Mouse (Mus musculus) spleen, postnatal 36 days (tissue): ENCODE measurements around the gene AW011738.
A peak's percentile ranks its signal among the peaks of the same experiment; 100 is the strongest.

Source experiments
- DNase-seq, 2 experiments: peaks; one replicate each; pipeline ENCODE4 v3.0.0; 2022; ENCODE audit warnings: low spot score in 2 of 2, mixed read lengths in 1 of 2

AW011738 gene

GRCm38 (mm10) chr4:156203001-156203412 lies at the start of gene AW011738:
TSS of gene AW011738 (plus strand) at chr4:156203304.
- DNase-seq = peak; percentile 80 to 82

- DNase-seq = no peak
Observed at GRCm38 (mm10) chr4:156154771-156155170, 48.3 kb upstream of the AW011738 start.

GRCm38 (mm10) chr4:156166477-156166876 lies 36.6 kb upstream of the AW011738 start:
- DNase-seq = no peak

GRCm38 (mm10) chr4:156168611-156169010 lies 34.5 kb upstream of the AW011738 start:
- no peak for DNase-seq

GRCm38 (mm10) chr4:156169129-156169528 lies 34.0 kb upstream of the AW011738 start:
- no peak for DNase-seq

GRCm38 (mm10) chr4:156171828-156172227 lies 31.3 kb upstream of the AW011738 start:
- no peak for DNase-seq

GRCm38 (mm10) chr4:156177630-156178029 lies 25.5 kb upstream of the AW011738 start:
- no peak for DNase-seq

- DNase-seq = no peak
Observed at GRCm38 (mm10) chr4:156183747-156184146, 19.4 kb upstream of the AW011738 start.

GRCm38 (mm10) chr4:156184291-156184954 lies 18.7 kb upstream of the AW011738 start:
- DNase-seq = no peak

GRCm38 (mm10) chr4:156185456-156185949 lies 17.6 kb upstream of the AW011738 start:
- no peak for DNase-seq

GRCm38 (mm10) chr4:156185950-156186850 lies 16.9 kb upstream of the AW011738 start:
- no peak for DNase-seq

- DNase-seq = no peak
Observed at GRCm38 (mm10) chr4:156188162-156188810, 14.8 kb upstream of the AW011738 start.

GRCm38 (mm10) chr4:156188811-156189323 lies 14.2 kb upstream of the AW011738 start:
- DNase-seq = no peak

GRCm38 (mm10) chr4:156192421-156193199 lies 10.5 kb upstream of the AW011738 start:
- no peak for DNase-seq

GRCm38 (mm10) chr4:156193200-156193590 lies 9.9 kb upstream of the AW011738 start:
- DNase-seq = no peak

- DNase-seq = no peak
Observed at GRCm38 (mm10) chr4:156193906-156194305, 9.2 kb upstream of the AW011738 start.

- no peak for DNase-seq
Observed at GRCm38 (mm10) chr4:156194346-156194745, 8.8 kb upstream of the AW011738 start.

- DNase-seq = no peak
Observed at GRCm38 (mm10) chr4:156195927-156196870, 6.9 kb upstream of the AW011738 start.

GRCm38 (mm10) chr4:156197131-156197828 lies 5.8 kb upstream of the AW011738 start, which contains the start of gene Agrn:
TSS of gene Agrn (minus strand) at chr4:156197488.
- DNase-seq = peak; percentile 53 to 55
